Mouse (Mus musculus) myocyte (in vitro differentiated cells): ENCODE results near the gene Tmem62.
A peak's percentile ranks its signal among the peaks of the same experiment; 100 is the strongest.

ENCODE experiments used
- CEBPB ChIP-seq: IDR thresholded peaks from 2 replicates; pipeline ENCODE4 v1.6.1; 2011; ENCODE audit warnings: mild to moderate bottlenecking, moderate library complexity; ENCODE audit not compliant: poor library complexity, insufficient read depth, severe bottlenecking
- E2F4 ChIP-seq: IDR thresholded peaks from one replicate; pipeline ENCODE4 v1.6.1; 2011; ENCODE audit warnings: mild to moderate bottlenecking, control low read depth, moderate library complexity; ENCODE audit not compliant: insufficient read depth
- MAX ChIP-seq: IDR thresholded peaks from one replicate; pipeline ENCODE4 v1.6.1; 2011; ENCODE audit warnings: low read depth, mild to moderate bottlenecking, control low read depth
- POLR2A ChIP-seq: IDR thresholded peaks from one replicate; pipeline ENCODE4 v1.6.1; 2011; ENCODE audit warnings: low read depth, mild to moderate bottlenecking, control low read depth, moderate library complexity; ENCODE audit not compliant: insufficient read length
- REST ChIP-seq: IDR thresholded peaks from one replicate; pipeline ENCODE4 v1.6.1; 2011; ENCODE audit warnings: mild to moderate bottlenecking, control low read depth, moderate library complexity; ENCODE audit not compliant: insufficient read depth, insufficient read length
- TCF3 ChIP-seq: IDR thresholded peaks from one replicate; pipeline ENCODE4 v1.6.1; 2011; ENCODE audit warnings: low read depth, control low read depth; ENCODE audit not compliant: insufficient read length
- USF1 ChIP-seq: IDR thresholded peaks from one replicate; pipeline ENCODE4 v1.6.1; 2011; ENCODE audit warnings: low read depth, mild to moderate bottlenecking, control low read depth, moderate library complexity

- TF ChIP-seq POLR2A (peak; percentile 60), USF1 (no peak), TCF3 (no peak), CEBPB (no peak), REST (no peak), E2F4 (no peak), MAX (no peak)
Observed at GRCm38 (mm10) chr2:121007925-121008663, 31.3 kb downstream of the Tmem62 start, which contains the start of gene Ccndbp1.
